Mouse (Mus musculus) kidney, adult 11 months (tissue): Measurements from ENCODE around the gene Irak3.
"Not testable (repeated sequence)": the region's sequence is repeated elsewhere in the genome, so short reads cannot be mapped to it uniquely, and the experiment has no call there.

ENCODE experiments used
- DNase-seq: peaks from one replicate; pipeline ENCODE4 v3.0.0; 2022

Gene Irak3

GRCm38 (mm10) chr10:120153911-120154310, 48.0 kb downstream of the Irak3 start:
- DNase-seq: no peak

- no peak for DNase-seq
These were observed 50.3 kb downstream of the Irak3 start for GRCm38 (mm10) chr10:120151672-120152071.

DNA sequence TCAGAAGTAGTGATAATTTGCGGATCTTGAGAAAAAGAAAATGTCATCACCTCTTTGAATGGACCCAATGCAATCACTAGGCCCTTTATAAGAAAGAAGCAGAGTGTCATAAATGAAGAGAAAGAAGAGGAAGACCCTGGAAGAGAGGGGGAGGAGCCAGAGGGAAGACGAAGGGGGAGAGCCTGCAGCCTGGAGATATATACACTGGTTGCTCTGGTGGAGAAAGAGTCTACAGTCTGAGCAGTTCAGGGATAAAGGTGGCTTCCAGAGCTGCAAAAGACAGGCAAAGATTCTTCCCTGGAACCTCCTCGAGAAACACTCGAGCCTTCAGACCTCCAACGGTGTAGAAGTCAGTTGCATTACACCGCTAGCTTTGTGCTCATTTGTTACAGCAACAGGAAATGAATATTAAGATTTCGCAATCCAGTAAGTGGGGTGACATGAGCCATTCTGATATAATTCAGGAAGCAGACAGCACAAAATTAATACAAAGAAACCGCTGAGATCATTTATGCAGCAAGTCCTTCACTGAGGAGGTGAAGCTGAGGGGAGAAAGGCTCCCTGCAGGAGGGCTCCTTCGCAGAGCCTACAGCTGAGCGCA, 60.9 kb downstream of the Irak3 start:
- DNase-seq: no peak

DNA sequence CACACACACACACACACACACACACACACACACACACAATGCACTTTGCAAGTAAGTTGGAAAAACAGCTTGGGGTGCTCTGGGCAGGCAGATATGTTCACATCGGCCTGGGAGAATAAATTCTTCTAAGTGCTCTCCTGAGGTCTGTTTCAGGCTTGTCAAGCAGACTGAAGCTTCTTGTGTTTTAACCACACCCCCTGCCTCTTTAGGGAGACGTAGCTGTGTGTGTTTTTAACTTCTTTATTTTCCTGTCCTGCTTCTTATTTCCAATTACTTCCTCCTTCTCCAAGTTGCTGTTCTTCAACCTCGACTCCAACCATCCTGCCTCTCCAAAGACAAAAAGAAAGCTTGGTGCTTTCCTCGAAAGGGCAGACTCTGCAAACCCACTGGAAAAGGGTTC, 61.7 kb downstream of the Irak3 start:
- no peak for DNase-seq

- DNase-seq: no peak
These were observed 65.8 kb downstream of the Irak3 start for GRCm38 (mm10) chr10:120136020-120136562.

- DNase-seq: no peak
These were observed 68.2 kb downstream of the Irak3 start for GRCm38 (mm10) chr10:120133697-120134096.

DNA sequence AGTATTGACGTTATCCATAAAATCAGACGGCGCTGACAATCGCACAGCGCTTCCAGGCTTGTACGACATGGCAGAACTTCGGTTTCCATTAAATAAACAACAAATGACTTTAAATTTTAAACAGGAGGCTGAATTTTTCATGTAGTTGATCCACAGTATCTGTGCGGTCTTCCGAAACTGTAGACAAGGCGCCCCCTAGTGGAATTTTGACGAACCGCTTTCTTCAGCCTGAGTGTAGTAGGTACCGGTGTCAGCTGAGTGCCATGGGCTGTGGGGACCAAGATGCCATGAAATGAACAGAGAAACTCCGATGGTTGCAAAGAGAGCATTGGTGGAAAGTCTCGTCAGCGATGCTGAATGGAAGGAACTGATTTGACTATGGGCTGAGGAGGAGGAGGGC, 71.3 kb downstream of the Irak3 start:
- DNase-seq: peak; percentile 33

GRCm38 (mm10) chr10:120128601-120129277, 73.2 kb downstream of the Irak3 start:
- DNase-seq: peak; percentile 46

DNA sequence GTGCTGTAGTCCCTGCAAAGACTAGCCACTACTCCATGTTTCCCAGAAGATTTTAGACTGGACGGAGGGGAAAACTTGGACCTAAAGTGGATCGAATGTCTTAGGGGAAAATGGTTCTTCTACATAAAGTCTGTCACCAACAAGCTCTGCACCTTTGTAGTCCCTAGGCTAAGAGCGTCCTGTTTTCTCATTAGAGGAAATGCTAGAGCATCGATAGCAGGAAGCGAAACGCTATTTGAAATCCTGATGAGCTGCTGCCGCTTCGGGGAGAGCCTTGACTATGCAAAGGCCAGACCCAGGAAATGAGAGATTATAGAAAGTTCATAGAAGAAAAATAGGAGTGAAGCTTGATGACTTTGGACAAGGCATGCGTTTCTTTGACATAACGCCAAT, 76.5 kb downstream of the Irak3 start:
- no peak for DNase-seq

DNA sequence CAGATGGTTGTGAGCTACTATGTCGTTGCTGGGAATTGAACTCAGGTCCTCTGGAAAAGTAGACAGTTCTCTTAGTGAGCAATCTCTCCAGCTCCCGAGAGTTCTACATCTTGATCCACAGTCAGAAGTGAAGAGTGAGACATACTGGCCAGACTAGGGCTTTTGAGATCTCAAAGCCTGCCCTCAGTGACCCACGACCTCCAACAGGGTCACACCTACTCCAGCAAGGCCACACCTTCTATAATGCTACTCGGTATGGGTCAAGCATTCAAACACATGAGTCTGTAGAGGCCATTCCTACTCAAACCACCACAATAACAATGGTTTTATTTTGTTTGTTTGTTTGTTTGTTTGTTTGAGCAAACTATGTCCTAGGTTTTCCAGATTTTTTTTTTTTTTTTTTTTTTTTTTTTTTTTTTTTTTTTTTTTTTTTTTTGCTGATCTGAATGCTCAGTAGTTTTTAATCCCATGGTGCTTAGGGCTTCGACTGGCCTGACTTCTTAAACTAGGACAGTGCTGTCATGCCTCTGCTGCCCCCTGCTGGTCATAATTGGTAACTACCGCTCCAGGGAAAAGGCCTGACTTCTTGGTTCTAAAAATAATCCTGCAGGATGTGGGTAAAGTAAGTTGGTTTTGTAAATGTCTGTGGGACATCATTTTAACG, 77.0 kb downstream of the Irak3 start:
- DNase-seq: peak; percentile 73

DNA sequence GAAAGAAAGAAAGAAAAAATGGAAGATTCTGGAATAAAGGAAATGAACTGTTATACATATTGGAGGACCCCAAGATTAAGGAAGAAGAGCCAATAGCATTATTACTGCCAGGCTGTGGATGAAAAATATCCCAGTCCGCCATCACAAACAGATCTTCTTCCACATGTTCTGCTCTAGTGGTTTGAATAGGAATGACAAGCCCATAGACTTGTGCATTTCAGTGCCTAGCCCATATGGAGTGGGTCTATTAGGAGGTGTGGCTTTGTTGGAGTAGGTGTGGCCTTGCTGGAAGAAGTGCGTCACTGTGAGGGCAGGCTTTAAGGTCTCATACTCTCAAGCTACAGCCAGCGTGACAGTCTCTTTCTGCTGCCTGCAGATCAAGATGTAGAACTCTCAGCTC, 78.2 kb downstream of the Irak3 start:
- no peak for DNase-seq

- DNase-seq: no peak
These were observed 86.7 kb downstream of the Irak3 start for GRCm38 (mm10) chr10:120115249-120115648.

DNA sequence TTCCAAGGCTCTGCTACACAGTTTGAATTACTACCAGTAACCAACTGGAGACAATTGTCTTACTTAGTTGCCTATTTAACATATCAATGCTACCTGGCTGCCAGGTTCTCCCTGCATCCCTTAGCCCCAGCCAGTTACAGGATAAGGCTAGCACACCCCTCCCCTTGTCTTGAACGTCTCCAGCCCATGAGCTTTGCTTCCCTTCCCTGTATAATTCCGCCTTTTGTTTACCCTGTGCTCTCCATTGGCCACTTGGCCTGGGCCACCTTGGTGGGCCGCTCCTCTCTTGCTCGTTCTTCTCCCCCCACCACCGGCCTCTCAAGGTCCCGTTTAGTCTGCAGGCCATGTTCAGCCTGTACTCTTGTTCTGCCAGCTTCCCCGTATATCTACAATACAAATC, 87.4 kb downstream of the Irak3 start:
- no peak for DNase-seq

DNA sequence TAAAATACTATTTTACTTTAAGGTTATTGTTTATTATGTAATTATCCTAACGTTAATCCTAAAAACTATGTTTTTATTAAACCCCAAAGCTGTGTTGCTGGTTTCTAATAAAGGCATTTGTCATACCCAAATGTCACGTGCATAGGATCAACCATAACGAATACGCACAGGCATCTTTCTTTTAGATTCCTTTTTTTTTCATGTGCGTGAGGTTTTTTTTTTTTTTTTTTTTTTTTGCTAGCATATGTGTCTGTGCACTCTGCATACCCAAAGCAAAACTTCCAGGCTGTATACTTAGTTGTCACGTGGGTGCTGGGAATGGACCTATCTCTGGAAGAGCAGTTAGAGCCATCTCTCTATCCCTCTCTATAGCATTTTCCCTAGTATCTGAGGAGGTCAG, 88.0 kb downstream of the Irak3 start:
- no peak for DNase-seq

DNA sequence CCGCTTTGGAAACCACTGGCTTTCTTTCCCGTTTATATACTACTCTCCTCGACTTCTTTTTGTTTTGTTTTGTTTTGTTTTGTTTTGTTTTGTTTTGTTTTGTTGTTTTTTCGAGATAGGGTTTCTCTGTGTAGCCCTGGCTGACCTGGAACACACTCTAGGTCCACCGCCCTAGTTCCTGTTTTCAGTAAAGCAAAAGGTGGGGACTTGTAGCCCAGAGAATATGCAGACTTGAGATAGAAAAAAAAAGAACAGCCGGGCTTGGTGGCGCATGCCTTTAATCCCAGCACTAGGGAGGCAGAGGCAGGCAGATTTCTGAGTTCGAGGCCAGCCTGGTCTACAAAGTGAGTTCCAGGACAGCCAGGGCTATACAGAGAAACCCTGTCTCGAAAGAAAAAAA, 88.4 kb downstream of the Irak3 start:
- DNase-seq: not testable (repeated sequence)

- peak; percentile 98 for DNase-seq
These were observed 89.2 kb downstream of the Irak3 start, which contains the start of gene Helb for GRCm38 (mm10) chr10:120112507-120113396. Gene Helb (minus strand): TSS chr10:120112987.

GRCm38 (mm10) chr10:120111691-120112319, 90.1 kb downstream of the Irak3 start:
- DNase-seq: no peak

DNA sequence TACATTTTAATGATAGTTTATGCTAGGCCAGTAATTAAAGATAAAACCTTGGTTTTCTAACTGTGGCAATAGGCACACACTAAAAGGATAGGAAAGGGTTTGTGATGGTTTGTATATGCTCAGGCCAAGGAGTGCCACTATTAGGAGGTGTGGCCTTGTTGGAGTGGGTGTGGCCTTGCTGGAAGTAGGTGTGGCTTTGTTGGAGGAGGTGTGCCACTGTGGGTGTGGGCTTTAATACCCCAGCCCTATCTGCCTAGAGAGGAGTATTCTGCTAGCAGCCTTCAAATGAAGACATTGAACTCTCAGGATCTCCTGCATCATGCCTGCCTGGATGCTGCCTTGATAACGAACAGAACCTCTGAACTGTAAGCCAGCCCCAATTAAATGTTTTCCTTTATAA, 101.1 kb downstream of the Irak3 start:
- no peak for DNase-seq

DNA sequence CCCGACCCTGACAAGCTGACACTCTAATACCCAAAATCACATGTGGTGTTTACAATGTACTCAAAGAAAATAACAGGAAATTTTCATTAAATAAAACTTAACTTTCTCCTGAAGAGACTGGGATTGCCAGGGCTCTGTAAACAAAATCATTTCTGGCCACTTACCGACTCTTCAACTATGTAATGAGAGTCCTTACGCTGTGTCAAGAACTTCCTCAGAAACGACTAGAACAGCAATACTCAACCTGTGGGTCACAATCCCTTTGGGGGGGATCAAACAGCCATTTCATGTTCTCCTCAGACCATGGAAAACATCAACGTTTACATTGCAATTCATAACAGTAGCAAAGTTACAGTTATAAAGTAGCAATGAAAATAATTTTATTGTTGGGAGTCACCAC, 104.4 kb downstream of the Irak3 start:
- no peak for DNase-seq

- peak; percentile 19 for DNase-seq
These were observed 106.2 kb downstream of the Irak3 start for GRCm38 (mm10) chr10:120095716-120096115.

GRCm38 (mm10) chr10:120095136-120095535, 106.8 kb downstream of the Irak3 start:
- no peak for DNase-seq

DNA sequence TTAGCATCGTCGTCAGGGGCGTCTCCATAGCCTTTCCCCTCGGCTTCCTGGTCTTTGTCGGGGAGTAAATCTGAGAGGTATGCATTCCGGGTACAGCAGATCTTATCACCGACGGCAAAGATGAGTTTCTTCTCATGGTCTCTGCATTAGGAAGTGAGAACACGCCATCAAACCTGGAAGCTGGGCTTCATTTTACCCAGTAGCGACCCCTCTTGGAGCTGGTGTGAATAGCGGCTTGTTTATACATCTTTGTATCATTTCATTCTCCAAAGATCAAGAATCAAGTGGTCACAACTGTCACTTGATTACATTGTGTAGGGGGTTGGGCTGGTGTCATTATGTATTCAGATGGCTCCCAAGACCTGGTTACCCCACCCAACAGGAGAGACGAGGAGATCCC, 109.4 kb downstream of the Irak3 start:
- no peak for DNase-seq
